Mouse (Mus musculus) embryo, embryonic 10.5 days (tissue): ENCODE measurements around the gene Creb3.

Experiments used
- DNase-seq: peaks from one replicate; pipeline ENCODE4 v3.0.0-alpha.2; 2015; ENCODE audit warnings: low spot score

The Creb3 gene

DNA sequence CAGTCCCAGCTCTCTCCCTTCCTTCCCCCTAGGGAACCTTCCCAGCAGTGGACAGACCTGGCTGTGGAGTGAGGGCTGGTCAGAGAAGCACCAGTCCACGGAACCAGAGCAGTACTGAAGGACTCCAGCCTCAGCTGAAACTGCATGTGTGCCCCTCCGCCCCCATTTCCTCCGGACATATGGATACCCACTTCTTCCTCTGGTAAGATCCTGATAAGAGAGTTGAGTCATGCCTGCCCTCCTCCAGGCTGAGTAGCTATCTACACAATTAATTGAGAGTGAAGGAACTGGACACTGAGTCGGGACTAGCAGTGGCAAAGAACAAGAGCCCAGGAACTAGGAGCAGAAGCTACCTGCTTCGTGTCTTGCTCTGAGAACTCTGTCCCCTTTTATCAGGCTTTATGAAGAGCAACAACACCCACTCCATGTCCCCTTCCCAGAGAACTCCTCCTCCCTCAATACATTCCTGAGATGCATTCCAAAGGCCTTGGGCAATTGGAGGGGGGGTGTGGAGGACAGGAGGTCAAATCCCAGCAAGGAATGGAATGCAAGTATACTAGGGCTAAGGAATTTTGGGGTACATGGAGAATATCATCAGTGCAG lies 4.0 kb upstream of the Creb3 start:
- peak; percentile 75 for DNase-seq

- DNase-seq, result peak; percentile 87
These were observed 3.3 kb upstream of the Creb3 start for GRCm38 (mm10) chr4:43558631-43559356.

- DNase-seq, result no peak
These were observed 2.5 kb upstream of the Creb3 start for GRCm38 (mm10) chr4:43559519-43560242.

GRCm38 (mm10) chr4:43560243-43560611 lies 1.9 kb upstream of the Creb3 start:
- peak; percentile 41 for DNase-seq

DNA sequence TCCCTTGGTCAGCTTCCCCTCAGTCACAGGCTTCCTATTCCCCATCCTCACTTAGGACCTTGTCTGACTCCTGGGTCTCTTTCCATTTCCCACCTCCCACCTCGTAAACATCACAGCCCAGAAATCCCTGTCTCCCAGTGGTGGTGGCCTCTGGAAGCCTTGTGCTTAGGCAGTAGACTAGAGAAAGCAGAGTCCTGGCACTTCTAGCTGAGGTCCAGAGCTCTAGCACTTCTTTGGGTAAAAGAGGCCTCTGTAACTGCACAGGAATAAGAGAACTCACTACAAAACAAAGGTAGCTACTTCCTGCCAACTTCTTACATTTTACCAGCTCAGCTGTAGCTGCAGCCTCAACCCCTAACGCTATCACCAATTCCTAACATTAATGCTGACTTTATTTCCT lies 1.2 kb upstream of the Creb3 start:
- DNase-seq, result no peak

DNA sequence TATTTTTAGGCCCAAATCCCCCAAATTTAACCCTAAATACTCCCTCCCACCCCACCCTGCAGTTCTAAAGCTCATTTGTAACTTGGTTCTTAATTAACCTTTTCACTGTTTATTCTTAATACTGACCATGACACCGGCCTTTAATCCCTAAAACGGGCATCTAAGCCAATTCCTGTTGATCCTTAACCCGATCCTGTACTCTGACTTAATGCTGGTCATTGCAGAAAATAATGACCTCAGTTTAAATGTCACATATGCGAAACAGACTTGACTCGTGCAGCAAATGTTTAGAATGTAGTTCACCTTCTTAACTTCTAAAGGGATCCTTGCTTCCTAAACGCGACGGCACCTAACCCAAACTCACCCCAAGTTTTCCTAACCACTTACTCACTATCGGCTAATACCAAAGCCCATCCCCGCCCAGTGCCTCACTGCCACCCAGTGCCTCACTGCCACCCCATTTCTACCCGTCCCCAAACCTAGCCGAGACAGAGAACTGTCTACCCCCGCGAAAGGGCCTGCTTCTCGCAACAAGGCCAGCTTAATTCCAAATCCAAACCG lies 616 bp upstream of the Creb3 start:
- no peak for DNase-seq

DNA sequence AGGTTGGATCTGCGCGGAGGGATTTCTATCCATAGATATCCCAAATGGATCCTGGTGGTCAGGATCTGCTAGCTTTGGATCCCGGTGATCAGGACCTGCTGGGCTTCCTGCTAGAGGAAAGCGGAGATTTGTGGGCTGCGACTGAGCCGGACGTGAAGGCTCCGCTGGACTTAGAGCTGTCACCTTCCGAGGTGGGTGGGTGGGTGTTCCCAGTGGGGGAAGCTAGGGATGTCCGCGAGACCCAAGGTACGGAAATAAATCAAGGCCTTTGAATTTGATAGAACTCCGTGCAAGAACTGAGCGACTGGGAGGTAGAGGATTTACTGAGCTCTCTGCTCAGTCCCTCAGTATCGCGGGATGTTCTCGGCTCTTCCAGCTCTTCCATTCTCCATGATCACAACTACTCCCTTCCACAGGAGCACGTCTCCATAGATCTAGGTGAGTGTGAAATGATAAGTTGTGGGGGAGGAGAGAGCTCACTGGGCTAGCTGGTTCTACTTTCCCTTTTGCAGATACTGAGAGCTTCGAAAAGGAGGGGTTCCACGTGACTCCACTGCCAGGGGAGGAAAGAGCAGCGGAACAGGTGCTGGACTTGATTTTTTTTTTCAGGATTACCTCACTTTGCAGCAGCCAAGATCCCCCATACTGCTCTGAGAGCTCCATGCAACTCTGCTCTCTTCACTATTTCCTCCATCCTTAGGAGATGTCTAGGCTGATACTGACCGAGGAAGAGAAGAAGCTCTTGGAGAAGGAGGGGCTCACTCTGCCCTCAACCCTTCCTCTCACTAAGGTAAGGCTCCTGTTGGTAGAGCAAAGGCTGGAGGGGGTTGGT lies 853 bp downstream of the Creb3 start:
- DNase-seq, result peak; percentile 32

GRCm38 (mm10) chr4:43563601-43563875 lies 1.4 kb downstream of the Creb3 start:
- no peak for DNase-seq

DNA sequence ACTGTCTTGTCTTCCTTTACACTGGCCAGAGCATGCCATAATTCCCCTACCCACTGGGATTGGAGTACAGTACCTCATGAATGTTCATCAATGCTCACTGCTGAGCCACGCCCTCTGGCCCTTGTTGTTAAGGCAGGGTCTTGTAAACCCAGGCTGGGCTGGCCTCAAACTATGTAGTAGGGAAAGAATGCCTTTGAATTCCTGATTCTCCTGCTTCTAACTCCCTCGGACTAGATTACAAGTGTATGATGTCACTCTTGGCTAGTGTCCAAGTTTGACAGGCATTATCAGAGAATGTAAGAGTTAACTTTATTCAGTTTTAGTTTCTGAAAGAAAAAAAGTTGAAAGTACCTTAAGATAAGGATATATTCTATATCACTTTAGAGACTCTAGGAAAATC lies 2.1 kb downstream of the Creb3 start:
- no peak for DNase-seq

GRCm38 (mm10) chr4:43567140-43567539 lies 5.0 kb downstream of the Creb3 start:
- DNase-seq, result no peak

GRCm38 (mm10) chr4:43571395-43572045 lies 9.4 kb downstream of the Creb3 start:
- no peak for DNase-seq

DNA sequence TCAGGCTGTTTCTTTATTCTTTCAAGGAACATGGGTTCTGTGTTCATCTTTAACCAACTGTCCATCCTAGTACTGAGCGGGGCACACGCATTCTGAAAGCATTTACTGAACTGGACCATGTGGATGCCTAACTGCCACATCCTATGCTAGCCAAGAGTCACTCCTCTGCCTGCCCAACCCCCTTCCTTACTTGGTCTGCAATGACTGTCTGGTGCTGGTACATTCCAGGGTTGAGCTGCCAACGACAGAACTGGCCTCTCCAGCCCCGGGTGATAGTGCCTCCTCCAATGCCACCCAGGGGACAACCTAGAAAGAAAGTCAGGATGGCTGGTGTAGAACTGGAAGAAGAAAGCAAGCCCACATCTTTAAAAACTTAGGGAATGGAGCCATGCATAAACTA lies 11.4 kb downstream of the Creb3 start:
- DNase-seq, result no peak

- no peak for DNase-seq
These were observed 13.2 kb downstream of the Creb3 start for GRCm38 (mm10) chr4:43575356-43575755.

DNA sequence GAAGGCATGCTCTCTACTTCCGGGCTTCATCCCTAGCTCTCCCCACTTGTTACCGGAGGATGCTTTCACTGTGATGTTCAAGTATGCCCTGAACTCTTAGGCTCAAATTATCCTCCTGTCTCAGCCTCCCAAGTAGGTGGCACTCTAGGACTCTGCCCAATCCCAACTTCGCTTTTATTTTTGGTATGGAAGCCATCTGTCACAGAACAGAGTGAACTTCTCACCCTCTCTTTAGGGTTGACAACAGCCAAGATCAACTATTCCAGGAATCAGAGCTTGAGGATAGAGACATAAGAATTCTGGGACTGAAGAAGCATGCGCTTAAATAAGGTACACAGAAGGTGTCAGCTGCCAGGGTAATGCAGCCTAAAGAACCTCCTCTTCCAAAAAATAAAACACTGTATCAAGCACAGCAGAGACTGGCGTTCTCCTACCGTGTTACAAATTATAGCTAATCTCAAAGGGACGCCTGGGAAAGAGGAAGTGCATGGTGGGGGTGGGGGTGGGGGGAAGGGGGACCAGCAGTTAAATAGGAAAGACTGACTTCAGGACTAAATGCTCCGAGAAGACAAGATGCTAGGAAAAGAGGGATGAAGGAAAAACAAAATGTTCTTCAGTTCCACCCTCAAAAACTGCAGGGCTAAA lies 15.2 kb downstream of the Creb3 start:
- no peak for DNase-seq

DNA sequence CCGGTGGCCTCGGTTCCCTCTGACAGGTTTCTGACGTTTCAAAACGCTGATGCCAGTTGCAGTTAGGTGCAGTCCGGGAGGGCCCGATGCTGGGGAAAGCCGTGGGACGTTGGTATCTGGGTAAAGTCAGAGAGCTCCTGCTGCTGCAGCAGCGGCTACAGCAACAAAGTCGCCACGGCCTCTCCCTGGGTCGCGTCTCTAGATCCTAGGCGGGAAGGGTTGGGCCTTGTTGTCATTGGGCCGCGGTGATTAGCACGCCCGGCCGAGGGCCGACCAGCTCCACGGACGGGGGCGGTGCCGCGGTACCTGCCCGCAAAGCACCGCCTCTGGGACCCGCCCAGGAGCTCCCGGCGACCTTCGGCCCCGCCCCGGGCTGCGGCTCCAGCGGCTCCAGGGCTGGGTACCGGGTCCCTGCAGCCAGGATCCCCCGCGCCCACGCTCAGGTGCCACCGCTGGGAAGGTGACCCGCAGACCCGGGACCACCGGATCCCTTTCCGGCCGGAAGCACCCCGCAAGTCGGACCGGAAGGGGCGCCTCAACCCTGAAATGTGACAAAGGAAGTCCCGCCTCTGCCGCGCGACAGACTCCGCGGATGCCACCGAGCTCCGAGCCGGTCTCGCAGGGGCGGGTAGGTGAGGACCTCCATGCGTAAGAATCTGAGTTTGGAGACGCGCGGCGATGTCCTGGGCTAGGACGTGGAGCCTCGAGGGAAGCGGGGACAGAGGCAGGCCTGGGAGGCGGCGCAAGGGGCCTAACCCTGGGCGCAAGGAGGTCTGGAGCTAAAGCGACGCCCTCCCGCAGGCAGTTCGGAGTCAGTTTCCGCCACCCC lies 16.5 kb downstream of the Creb3 start, which contains the start of the genes Rgp1 and Gba2:
Gene Rgp1, plus strand, starts transcription at position 340 of the 829 bp plus-strand sequence.
Gene Gba2, minus strand, starts transcription at position 498 of the 829 bp plus-strand sequence.
- peak; percentile 88 for DNase-seq

DNA sequence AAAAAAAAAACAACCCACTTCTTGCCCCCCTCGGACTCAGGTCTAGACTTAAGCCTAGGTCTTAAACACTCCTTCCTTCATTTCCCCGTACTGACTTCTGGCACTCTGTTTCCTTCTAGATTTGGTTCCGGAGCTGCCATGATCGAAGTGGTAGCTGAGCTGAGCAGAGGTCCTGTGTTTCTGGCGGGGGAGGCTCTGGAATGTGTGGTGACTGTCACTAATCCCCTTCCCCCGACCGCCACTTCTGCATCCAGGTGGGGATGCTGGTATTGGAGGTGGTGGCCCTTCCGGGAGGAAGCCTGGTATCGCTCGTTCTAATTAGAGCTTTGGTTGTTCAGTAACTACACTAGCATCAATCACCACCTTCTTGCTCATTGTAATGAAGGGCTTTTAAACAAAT lies 17.1 kb downstream of the Creb3 start:
- peak; percentile 15 for DNase-seq

GRCm38 (mm10) chr4:43579731-43580130 lies 17.6 kb downstream of the Creb3 start:
- DNase-seq, result no peak

DNA sequence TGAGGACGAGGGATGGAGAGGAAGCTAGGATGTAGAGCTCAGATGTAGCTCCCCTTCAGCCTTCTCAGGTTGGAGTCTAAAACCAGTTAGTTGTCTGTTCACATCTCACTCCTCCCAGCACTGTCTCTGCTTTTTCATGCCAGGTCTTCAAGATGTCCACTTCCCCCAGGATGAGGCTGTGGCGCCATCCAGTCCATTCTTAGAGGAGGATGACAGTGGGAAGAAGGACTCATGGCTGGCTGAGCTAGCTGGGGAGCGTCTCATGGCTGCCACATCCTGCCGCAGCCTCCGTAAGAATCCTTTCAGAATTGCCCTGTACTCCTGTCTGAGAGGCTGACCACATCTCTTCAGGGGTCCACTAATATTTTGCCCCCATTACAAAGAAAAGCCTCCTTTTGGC lies 18.6 kb downstream of the Creb3 start:
- DNase-seq, result no peak

GRCm38 (mm10) chr4:43581381-43581780 lies 19.2 kb downstream of the Creb3 start:
- DNase-seq, result no peak

DNA sequence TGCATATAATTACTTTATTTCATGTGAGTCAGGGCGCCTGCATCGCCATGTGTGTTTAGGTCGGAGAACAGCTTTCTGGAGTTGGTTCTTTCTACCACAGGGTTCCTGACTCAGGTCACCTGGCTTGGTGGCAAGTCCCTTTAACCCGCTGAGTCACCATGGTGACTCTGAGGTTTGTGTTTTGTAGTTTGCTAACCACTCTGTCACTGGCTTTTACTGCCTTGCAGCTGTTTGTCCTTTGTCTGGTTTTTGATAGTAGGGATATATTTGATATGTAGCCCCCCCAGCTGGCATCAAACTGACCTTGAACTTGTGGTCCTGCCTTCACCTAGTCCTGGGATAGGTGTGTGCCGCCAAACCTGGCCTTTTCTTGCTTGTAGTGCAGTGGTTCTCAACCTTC lies 20.1 kb downstream of the Creb3 start:
- DNase-seq, result no peak
